Mouse (Mus musculus): ENCODE results near the gene Napsa. TPM values are rescaled to one million over a fixed set of nuclear protein-coding genes. Genes with fewer than 3 reads are reported as not detected.

Gene Napsa
- polyA plus RNA-seq, 1 experiment from 2014 or later: 1.7 TPM

GRCm38 (mm10) chr7:44560435-44561400 is 11.5 kb upstream of the Napsa start:
- no peaks in the 10 kb centered on the region for H3K9me3 ChIP-seq
- no peak overlapping the region for H3K9ac ChIP-seq
- WGBS: 53% methylated on average over 18 of the region's 18 CpGs
- ATAC-seq (ENCODE audit: low FRiP score): peak; percentile 52; the same call in 1 of the 2 replicates
- no peak overlapping the region for H3K4me3 ChIP-seq
- H3K27ac ChIP-seq: no peak overlapping the region
- H3K36me3 ChIP-seq: no peaks in the 10 kb centered on the region
- H3K4me2 ChIP-seq: no peak overlapping the region
- peaks cover 18% of the 10 kb centered on the region; the same call in 1 of the 2 replicates for H3K27me3 ChIP-seq
- H3K4me1 ChIP-seq (replicated peaks): no peaks in the 10 kb centered on the region

DNA sequence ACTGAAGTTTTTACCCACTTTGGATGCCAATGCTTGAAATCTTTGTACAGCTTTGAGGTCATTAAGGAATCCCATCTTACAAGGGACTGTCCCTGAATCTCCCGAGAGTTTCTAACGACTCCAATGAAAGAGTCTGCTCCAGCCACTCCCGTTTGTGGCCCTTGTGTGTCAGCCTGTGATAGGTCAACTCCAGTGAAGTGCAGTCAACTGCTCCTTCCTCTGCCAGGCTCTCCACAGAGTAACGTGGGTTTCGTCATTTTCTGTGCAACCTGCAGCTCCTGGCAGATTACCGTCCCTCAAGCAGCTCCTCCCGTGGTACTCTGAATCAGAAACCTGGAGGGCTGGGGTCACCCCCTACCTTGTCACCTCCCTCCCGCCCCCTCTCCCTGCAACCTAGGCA is 8.9 kb upstream of the Napsa start:
- Histone ChIP-seq H3K27ac (no peak overlapping the region), H3K27me3 (no peaks in the 10 kb centered on the region), H3K4me2 (no peak overlapping the region), H3K9me3 (no peaks in the 10 kb centered on the region), H3K36me3 (no peaks in the 10 kb centered on the region), H3K4me1 (replicated peaks) (no peaks in the 10 kb centered on the region), H3K9ac (no peak overlapping the region), H3K4me3 (no peak overlapping the region)
- ATAC-seq (ENCODE audit: low FRiP score): no peak
- WGBS: 53% methylated on average over 8 of the region's 8 CpGs

GRCm38 (mm10) chr7:44564486-44564885 is 7.7 kb upstream of the Napsa start:
- Histone ChIP-seq H3K4me1 (replicated peaks) (no peaks in the 10 kb centered on the region), H3K27ac (no peak overlapping the region), H3K9me3 (no peaks in the 10 kb centered on the region), H3K4me2 (no peak overlapping the region), H3K9ac (no peak overlapping the region), H3K36me3 (no peaks in the 10 kb centered on the region), H3K27me3 (0 out of 2 replicates have a peak, but pooled peaks cover 6% of the 10 kb centered on the region), H3K4me3 (no peak overlapping the region)
- no peak for ATAC-seq (ENCODE audit: low FRiP score)
- 88% methylated on average over 10 of the region's 10 CpGs for WGBS

DNA sequence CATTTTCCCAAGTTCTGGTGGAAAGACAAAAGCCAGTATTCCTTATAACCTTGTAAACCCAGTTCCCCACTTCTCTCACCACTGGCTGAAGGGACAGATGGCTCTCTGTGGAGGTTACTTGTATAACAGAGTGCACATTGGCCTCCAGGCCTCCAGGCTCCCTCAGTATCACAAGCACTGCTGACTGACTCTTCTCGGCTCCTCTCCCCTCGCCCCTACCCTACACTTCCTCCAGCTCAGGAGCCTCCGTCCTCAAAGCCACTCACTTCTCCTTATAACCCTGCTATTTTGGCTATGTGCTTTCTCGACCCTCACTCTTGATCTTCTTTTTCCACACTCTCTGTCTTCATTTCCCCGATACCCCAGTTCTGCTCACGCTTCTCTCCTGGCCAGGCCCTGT is 6.8 kb upstream of the Napsa start:
- Histone ChIP-seq H3K9ac (no peak overlapping the region), H3K4me3 (no peak overlapping the region), H3K9me3 (no peaks in the 10 kb centered on the region), H3K27me3 (0 out of 2 replicates have a peak, but pooled peaks cover 6% of the 10 kb centered on the region), H3K27ac (no peak overlapping the region), H3K36me3 (no peaks in the 10 kb centered on the region), H3K4me2 (no peak overlapping the region), H3K4me1 (replicated peaks) (no peaks in the 10 kb centered on the region)
- no peak for ATAC-seq (ENCODE audit: low FRiP score)
- 81% methylated on average over 6 of the region's 6 CpGs for WGBS

DNA sequence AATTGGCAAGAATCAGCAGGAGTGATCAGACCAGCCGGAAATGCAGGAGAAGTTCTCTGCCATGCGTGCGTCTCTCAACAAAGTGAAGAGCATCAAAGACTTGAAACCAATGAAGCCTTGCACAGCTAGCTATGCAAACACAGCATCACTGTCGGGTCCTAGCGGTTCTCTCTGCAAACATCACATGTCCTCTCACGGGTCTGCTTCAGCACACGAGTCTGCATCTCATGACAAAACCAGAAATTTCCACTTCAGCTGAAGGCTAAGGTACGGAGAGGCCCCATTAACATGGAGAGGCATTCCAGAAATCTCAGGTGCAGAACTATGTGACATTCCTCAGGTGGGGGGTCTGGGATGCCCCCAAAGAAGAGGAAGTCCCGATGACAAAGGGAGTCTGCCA is 3.4 kb upstream of the Napsa start:
- Histone ChIP-seq H3K36me3 (no peaks in the 10 kb centered on the region), H3K4me3 (no peak overlapping the region), H3K27me3 (0 out of 2 replicates have a peak, but pooled peaks cover 11% of the 10 kb centered on the region), H3K4me2 (no peak overlapping the region), H3K27ac (no peak overlapping the region), H3K9me3 (no peaks in the 10 kb centered on the region), H3K9ac (no peak overlapping the region), H3K4me1 (replicated peaks) (no peaks in the 10 kb centered on the region)
- no peak for ATAC-seq (ENCODE audit: low FRiP score)
- 79% methylated on average over 9 of the region's 9 CpGs for WGBS

DNA sequence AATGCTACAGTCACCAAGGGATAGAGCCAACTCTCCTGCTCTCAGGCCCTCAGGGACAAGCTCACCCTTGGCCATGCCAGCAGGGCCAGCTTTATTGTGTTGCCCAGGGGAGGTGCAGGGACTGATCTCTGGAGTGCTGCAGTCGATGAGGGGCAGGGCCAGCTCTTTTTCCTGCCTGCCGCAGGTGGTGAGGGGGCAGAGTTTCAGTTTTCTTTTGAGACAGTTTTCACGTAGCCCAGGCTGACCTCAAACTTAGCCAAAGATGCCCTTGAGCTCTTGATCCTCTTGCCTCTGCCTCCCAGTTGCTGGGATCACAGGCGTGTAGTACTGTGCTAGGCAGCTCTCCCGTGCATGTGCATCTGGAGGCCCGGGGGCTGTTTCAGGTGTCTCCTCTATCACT is 1.2 kb upstream of the Napsa start:
- Histone ChIP-seq H3K27me3 (0 out of 2 replicates have a peak, but pooled peaks cover 11% of the 10 kb centered on the region), H3K4me1 (replicated peaks) (no peaks in the 10 kb centered on the region), H3K9ac (no peak overlapping the region), H3K27ac (no peak overlapping the region), H3K36me3 (no peaks in the 10 kb centered on the region), H3K9me3 (no peaks in the 10 kb centered on the region), H3K4me3 (no peak overlapping the region), H3K4me2 (no peak overlapping the region)
- no peak for ATAC-seq (ENCODE audit: low FRiP score)
- 91% methylated on average over 6 of the region's 6 CpGs for WGBS

DNA sequence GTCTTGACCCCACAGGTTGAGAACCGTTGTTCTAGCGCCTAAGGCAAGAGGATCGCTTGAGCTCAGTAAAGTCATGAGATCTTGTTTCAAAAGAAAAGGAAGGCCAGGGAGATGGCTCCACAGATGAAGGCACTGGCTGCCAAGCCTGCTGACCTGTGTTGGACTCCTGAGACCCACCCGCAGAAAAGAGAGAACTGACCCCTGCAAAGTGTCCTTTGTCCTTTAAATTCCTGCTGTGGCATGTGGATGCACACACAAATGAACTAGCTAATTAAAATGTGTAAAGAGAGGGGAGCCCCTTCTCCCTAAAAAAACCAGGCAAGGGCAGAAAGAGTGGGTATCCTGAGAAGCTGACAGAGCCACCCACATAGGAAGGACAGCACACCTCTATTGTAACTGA is 369 bp upstream of the Napsa start:
- no peaks in the 10 kb centered on the region for H3K36me3 ChIP-seq
- 0 out of 2 replicates have a peak, but pooled peaks cover 11% of the 10 kb centered on the region for H3K27me3 ChIP-seq
- ATAC-seq (ENCODE audit: low FRiP score): no peak
- no peak overlapping the region for H3K27ac ChIP-seq
- H3K9ac ChIP-seq: no peak overlapping the region
- H3K4me3 ChIP-seq: no peak overlapping the region
- no peaks in the 10 kb centered on the region for H3K4me1 ChIP-seq (replicated peaks)
- WGBS: 31% methylated on average over 4 of the region's 4 CpGs
- no peak overlapping the region for H3K4me2 ChIP-seq
- H3K9me3 ChIP-seq: no peaks in the 10 kb centered on the region

DNA sequence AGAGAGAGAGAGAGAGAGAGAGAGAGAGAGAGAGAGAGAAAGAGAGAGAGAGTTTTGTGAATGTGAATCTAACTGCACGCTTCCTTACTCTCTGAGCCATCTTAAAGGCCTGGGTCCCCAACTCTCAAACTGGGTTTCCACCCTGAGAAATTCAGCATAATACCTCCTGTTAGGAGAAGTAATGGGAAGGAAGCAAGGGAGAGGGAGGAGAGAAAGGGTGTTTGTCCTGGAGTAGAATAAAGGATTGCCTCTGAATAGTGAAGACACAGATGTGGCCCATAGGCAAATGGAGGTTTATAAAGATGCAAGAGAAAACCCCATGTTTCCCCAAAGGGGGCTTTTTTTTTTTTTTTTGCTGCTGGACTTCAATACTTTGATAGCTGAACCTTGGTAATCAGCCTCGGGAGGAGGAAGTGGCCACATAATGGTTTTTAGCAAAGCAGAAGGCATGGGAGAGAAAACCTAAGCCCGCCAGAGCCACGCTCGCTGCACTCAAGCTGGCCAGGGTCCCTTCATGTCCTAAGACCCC is 840 bp downstream of the Napsa start:
- Histone ChIP-seq H3K27me3 (0 out of 2 replicates have a peak, but pooled peaks cover 11% of the 10 kb centered on the region), H3K9ac (no peak overlapping the region), H3K4me1 (replicated peaks) (no peaks in the 10 kb centered on the region), H3K9me3 (no peaks in the 10 kb centered on the region), H3K4me3 (no peak overlapping the region), H3K4me2 (no peak overlapping the region), H3K36me3 (no peaks in the 10 kb centered on the region), H3K27ac (no peak overlapping the region)
- 72% methylated on average over 5 of the region's 5 CpGs for WGBS
- no peak for ATAC-seq (ENCODE audit: low FRiP score)

GRCm38 (mm10) chr7:44576333-44576844 is 4.2 kb downstream of the Napsa start:
- no peaks in the 10 kb centered on the region for H3K4me1 ChIP-seq (replicated peaks)
- ATAC-seq (ENCODE audit: low FRiP score): no peak
- no peaks in the 10 kb centered on the region for H3K9me3 ChIP-seq
- H3K27ac ChIP-seq: no peak overlapping the region
- H3K4me2 ChIP-seq: no peak overlapping the region
- H3K36me3 ChIP-seq: no peaks in the 10 kb centered on the region
- no peak overlapping the region for H3K4me3 ChIP-seq
- 60% methylated on average over 5 of the region's 5 CpGs for WGBS
- H3K9ac ChIP-seq: no peak overlapping the region
- H3K27me3 ChIP-seq: no peaks in the 10 kb centered on the region

DNA sequence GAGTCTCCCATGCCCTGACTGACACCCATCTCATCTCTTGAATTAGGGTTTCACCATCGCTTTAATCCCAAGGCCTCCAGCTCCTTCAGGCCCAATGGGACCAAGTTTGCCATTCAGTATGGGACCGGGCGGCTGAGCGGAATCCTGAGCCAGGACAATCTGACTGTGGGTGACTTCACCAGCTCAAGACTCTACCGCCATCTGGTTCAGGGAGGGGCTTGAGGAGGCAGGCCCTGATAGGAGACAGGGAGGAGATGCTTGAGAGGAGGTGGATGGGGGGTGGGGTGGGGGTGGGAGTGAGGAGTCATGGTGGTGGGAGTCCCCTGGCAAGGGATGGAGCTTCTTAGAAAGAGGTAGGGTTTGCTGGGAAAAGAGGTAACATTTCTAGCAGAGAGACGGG is 9.5 kb downstream of the Napsa start:
- 81% methylated on average over 6 of the region's 6 CpGs for WGBS
- H3K4me2 ChIP-seq: no peak overlapping the region
- peaks cover 10% of the 10 kb centered on the region; the same call in 1 of the 2 replicates for H3K27me3 ChIP-seq

GRCm38 (mm10) chr7:44582709-44583108 is 10.5 kb downstream of the Napsa start:
- no peak for ATAC-seq (ENCODE audit: low FRiP score)
- Histone ChIP-seq H3K36me3 (no peaks in the 10 kb centered on the region), H3K4me2 (no peak overlapping the region), H3K27ac (no peak overlapping the region), H3K9ac (no peak overlapping the region), H3K27me3 (peaks cover 17% of the 10 kb centered on the region), H3K9me3 (no peaks in the 10 kb centered on the region), H3K4me3 (no peak overlapping the region), H3K4me1 (replicated peaks) (peaks cover 17% of the 10 kb centered on the region)
- WGBS: 79% methylated on average over 5 of the region's 5 CpGs

More for the DNA sequence above, 9.5 kb downstream of the Napsa start:
- Histone ChIP-seq H3K9ac (no peak overlapping the region), H3K27ac (no peak overlapping the region), H3K4me3 (no peak overlapping the region), H3K36me3 (no peaks in the 10 kb centered on the region), H3K9me3 (no peaks in the 10 kb centered on the region), H3K4me1 (replicated peaks) (0 out of 2 replicates have a peak, but pooled peaks cover 8% of the 10 kb centered on the region)
- ATAC-seq (ENCODE audit: low FRiP score): no peak

DNA sequence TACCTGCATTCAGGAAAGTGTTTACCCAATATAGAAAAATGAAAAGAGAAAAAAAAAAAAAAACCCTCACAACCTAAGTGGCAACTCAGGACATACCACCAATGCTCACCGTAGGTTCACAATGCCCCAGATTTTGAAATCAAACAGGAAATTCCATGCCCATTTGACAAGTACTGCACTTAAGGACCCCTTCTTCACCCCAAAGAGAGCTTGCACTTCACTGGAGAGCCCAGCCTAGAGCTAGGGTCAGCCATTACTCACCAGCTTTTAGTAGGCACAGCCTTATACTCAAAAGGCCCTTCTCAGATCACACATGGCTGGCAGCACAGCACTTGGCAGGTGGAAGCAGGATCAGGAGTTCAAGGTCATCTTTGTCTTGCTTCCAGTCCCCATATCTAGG is 11.0 kb downstream of the Napsa start:
- ATAC-seq (ENCODE audit: low FRiP score): no peak
- H3K4me2 ChIP-seq: no peak overlapping the region
- no peaks in the 10 kb centered on the region for H3K36me3 ChIP-seq
- peaks cover 21% of the 10 kb centered on the region for H3K27me3 ChIP-seq
- H3K9ac ChIP-seq: no peak overlapping the region
- 93% methylated on average over 1 of the region's 1 CpGs for WGBS
- no peak overlapping the region for H3K4me3 ChIP-seq
- no peak overlapping the region for H3K27ac ChIP-seq
- peaks cover 21% of the 10 kb centered on the region for H3K4me1 ChIP-seq (replicated peaks)
- no peaks in the 10 kb centered on the region for H3K9me3 ChIP-seq
